Mouse (Mus musculus): ENCODE measurements around the gene Tinag.
"Not testable (repeated sequence)": the region's sequence is repeated elsewhere in the genome, so short reads cannot be mapped to it uniquely, and the experiment has no call there.

Tinag gene

DNA sequence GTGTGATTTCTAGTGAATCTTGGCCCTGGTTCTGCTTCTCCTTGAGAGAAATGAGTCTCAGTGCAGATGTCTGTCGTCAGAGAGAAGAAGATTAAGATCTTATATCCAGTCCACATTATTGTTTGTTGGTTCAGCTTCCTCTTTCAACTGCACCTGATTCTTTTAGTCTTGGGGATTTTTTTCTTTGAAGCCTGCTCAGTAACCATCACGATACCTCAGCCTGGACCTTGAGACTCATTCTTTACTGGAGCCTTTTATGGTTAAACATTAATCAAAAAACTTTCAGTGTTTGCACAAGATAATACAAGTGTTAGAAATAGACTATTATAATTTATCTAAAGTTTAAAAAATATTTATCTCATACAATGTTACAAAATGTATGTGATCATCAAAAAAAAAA lies at the start of gene Tinag:
Tinag (minus strand) TSS at position 210 of the 400 bp plus-strand sequence.
- no peak for DNase-seq (ENCODE audit: low spot score)

DNA sequence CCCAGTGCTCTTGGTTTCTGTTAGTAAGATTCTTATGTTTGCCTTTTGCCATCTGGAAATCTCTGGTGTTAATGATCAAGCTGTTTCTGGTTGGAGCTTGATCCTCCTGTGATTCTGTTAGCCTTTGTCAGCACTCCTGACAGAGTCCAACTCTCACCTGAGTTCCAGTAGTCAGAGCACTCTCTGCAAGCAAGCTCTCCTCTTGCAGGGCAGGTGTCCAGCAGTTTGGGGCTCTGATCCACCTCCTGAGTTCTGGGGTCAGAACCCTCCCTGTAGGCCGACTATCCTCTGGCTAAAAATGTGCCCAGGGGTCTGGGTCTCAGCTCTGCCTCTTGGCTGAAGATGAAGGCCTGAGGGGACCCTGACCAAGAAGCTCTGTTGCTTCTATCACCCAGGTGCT lies 37.6 kb upstream of the Tinag start:
- not testable (repeated sequence) for DNase-seq (ENCODE audit: low spot score)

DNA sequence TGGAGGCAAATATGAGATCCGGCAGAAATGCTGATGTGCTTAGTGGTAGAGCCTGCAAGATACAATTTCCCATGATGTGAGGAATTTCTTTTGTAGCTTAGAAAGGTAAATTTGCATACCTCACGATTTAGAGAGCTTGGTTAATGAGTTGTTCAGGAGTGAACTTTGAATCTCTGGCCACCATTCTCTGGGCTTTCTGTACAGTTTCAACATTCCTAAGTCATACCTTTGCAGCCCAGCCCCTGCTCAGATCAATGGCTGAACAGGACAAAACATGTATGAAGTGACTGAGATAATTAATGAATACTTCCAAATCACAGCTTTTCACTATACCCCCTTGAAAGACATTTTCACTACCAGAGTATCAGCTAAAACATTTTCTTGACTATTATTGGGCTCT lies 26.1 kb upstream of the Tinag start:
- DNase-seq (ENCODE audit: low spot score), result no peak

DNA sequence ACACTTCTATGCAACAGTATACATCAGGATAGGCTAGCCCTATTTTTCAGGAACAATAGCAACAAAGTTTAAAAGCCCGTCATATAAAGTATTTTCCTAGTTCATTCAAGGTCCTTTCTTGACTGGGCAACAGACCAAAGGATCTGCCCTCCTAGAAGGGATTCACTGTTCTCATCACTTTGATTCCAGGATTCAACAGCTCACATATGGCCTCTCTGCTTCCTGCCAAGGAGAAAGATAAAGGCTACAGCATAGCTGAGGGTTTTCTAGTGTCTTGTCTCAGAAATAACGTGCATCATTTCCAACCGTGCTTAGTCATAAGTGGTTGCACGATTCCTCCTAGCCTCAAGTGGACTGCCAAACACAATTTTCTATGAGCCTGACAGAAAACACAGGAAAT lies 11.0 kb upstream of the Tinag start:
- no peak for DNase-seq (ENCODE audit: low spot score)

DNA sequence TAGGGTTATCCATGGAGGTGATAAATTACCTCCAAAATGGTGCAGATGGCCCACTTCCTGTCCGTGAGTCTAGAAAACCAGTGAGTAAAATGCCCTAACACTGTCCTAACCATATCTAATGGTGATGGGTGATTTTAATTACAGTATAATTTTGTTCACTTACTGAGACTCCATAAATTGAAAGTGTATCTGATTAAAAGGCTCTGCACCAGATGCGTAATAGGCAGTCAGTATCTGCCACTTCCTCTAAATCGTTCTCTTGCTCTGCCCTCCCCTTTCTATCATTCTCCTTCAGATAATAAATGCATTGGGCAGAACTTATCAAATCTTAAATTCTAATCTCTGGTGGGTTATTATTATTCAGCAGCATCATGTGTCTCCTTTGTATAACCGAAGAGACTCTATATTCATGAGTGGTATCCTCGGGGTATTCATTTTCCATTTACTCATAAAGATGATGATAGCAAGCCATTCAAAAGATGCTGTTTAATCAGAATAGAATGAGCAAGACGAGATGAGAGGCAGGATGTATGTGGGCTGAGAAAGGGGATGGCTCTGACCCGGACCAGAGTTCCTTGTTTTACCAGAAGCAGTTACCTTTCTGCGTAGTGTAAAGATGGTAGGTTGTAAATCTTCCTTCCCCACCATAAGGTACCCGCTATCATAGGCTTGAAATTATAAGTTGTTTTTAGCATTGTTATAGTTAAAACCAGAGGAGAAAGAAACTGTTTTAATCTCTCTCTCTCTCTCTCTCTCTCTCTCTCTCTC lies 9.0 kb upstream of the Tinag start:
- DNase-seq (ENCODE audit: low spot score), result no peak

DNA sequence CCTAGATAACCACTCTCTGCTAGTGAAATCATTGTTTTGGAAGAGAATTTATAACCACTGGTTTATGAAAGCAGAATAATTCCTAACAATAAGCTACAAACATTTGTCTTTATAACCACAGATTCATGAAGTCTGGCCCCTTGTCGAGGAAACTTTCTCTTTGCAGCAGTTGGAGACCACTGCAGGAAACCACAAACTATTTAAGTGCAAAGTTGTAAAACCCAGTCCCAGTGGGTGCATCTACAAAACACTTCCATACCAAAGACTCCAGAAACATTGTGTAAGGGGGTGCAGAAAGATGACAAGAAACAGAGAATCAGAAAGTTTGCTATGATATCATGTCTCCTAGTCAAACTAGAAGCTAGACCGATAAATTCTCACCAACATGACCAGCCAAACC lies 5.8 kb upstream of the Tinag start:
- DNase-seq (ENCODE audit: low spot score), result no peak

DNA sequence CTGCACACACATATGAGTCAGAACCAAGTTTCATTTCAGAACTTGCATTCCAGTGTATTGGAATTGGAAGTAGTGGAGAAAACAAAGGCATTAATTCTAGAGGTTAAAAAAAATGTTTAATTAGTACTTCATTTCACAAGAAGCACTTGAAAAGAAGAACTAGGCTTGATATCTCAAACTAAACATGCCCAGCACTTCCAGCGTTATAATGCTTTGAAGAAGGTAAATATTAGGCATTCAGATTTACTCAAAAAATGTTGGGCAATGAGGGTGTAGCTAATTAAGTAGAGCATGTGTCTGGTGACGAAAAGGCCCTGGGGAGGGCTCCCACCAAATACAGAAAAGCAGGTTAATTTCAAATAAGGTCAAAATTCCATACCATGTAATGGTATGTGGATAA lies 4.1 kb upstream of the Tinag start:
- no peak for DNase-seq (ENCODE audit: low spot score)

DNA sequence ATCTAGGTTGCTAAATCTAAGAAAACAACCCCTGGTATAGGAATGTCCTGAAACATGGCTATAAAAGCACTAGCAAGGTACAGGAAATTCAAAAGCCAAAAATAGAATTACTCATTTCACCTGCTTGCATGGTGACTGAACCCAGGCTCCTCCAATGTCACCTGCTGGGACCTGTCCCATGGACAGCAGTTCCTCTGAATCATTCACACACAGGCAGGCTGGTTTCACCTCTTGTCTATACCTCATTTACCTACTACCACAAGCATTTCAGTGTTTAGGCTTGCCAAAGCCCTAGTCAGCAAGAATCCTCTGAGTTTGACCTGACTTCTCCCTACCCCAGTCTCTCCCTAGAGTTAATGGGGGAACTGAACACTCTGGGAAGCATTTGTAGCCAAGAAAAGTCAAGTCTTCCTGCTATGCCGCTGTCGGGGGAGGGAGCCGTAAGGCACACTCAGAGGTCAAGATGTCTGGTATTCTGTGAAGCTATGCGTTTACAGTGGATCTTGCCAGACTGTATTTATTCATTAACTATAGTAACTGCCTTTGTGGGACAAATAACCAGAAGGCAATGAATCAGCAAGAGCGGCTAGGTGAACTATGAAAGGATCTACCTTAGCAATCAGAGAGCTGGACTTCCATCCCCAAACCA lies 597 bp upstream of the Tinag start:
- DNase-seq (ENCODE audit: low spot score), result no peak

DNA sequence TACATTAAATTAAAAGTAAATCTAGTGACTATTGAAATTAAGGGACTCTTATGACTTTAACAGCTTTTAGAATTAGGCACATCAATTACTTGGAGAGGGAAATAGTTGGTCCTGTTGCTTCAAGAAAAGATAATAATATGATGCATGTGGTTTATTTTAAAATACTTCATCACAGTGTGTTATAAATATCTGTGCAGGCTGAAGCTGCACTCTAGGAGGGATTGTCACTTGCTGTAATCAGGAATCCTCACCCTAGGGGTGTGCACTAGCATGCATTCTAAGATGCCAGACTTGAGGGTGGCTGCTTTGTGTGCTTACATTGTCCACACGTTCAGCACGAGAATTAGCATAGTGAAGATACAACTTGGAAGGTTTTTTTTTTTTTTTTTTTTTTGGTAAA lies 10.2 kb downstream of the Tinag start:
- no peak for DNase-seq (ENCODE audit: low spot score)

DNA sequence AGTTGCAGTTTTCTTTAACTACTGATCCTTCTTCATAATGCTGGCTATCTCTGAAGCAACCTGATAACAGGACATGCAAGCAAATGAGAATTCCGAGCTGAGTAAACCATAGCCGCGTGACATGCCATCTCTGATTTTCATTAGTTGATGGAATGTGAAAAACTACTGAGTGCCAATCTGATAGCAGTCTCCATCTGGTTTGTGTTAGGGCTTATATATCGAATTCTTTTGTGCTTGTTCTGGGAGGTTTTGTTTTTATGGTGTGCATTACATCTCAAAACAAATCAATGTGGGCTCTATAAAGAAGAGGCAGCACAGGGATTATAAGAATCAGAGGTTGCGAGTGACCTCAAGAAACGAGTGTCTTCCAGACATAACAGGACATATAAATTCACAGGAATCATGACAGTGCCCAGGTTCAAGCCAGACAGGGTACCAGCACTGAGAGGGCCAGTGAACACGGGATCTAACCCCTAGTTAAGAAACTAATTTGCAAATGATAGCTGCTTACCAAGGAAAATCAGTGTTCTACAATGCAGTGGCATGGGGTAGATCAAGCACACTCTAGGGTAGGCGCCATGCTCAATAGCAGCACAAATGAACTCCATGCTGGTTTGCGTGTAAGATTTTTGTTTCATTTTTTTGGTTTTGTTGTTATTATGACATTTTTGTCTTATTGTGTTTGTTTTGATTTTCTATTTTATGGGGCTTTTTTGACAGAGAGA lies 13.0 kb downstream of the Tinag start:
- no peak for DNase-seq (ENCODE audit: low spot score)

DNA sequence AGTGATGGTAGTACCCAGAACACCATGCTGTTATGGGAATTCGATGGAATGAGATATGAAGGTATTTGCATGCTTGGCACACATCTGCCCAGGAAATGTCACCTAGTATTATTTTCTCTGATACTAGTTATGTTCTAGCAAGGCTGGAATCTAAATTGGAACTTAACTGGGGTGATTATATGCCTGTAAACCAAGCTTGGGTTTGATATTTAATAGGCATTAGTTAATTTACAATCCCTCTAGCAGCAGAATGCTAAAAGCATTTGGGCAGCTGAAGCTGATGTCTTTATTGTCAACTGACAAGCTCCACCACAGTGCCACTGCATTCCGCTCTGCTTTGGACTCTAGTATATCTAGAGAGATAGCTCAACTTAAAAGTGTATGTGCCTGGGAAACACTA lies 20.3 kb downstream of the Tinag start:
- no peak for DNase-seq (ENCODE audit: low spot score)

DNA sequence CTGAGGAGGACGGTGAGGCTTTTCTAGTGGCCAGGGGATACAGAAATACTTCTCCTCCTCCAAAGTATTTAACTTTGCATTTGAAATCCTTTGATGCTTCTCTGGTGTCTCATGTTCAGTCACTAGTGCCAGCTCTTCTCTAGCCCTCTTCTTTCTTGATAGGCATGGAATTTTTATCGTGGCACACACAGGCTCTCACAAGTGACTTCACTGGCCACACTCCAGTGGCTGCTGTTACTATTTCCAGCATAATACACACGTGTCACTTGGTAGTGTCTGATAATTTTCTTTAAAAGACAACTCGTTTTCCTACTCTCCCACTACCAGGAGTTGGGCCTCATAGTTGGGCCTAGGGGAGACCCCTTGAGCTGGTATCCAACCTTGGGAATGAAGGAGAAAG lies 26.7 kb downstream of the Tinag start:
- no peak for DNase-seq (ENCODE audit: low spot score)

DNA sequence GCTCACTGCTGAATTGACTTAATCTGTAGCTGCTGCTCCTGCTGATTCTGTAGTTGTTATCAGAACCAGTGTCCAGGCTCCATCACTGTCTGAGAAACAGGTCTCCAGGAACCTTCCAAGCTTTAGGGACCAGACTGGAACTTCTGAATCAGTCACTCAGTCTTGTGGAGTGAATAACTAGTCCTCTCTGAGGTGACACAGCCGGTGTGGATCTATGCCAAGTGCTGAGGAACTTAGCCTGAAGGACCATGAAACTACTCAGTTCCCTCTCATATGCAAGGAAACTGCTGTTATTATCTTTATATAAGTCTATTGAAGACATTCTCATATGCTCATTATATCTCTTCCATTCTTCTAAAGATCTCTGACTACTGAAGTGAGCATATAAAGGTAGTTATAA lies 49.6 kb downstream of the Tinag start:
- DNase-seq (ENCODE audit: low spot score), result no peak

DNA sequence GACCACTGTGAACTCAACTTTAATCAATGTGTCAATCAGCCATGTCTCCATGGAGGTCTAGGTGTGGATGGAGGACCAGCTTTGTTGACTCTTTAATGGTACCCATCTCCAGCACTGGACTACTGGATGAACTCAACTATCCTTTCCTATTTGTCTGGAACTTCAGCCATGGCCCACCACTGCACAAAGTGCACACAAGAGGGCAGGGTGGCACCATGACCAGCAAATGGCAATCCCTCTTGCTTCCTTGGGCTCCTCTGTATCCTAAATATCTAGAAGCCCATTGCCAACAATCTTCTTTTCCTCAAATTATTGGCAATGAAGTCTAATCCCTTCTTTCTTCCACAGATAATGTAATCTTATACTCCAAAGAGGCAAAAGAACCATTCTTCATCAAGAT lies 55.6 kb downstream of the Tinag start:
- DNase-seq (ENCODE audit: low spot score), result no peak

DNA sequence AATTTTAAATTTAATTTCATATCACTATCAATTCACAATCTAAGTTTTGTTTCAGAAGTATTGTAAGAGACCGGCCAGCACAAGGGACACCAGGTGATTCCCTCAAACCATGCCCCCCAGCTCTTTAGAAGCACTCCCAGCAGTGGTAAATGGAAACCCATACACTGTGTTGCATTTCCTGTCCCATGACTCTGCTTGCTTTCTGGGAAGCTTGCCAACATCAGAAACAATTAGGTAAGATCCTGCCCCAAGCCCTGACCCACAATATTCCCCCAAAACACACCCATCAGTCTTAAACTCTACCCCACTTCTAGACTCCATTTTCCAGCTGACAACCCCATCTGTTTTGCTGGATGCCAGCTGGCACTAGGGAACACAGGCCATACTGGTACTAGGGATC lies 110.8 kb downstream of the Tinag start:
- no peak for DNase-seq (ENCODE audit: low spot score)

DNA sequence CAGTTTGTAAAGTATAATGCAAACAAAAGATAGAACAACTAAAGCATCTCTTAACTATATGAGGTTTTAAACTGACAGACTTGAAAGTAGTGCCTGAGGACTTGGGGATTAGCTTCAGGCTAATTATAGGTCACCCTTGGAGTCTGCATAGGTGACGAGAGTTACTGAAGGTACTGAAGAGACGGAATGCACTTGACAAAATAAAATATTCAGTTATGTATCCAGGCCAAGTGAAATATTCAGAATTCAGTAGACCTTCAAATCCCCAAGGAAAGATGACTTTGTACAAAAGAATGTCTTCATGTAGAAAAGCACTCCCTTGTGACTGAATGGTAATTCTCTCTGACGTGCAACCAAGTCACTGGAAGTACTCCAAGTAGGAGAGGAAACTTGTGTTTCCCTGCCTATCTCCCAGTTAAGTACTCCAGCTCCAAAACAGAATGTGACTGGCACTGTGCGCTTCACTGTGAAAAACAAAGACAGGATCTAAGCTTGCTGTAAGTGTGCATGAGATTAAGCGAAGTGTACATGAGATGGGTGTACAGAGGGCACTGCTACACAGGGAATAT lies 130.4 kb downstream of the Tinag start:
- DNase-seq (ENCODE audit: low spot score), result no peak

Measured in spleen, adult 12 weeks (tissue).